Mouse (Mus musculus) cerebellum, postnatal 10 days (tissue): ENCODE results near the gene Hps4.

Experiments used
- DNase-seq, 2 experiments: peaks; one replicate each; pipeline ENCODE4 v3.0.0; 2021; ENCODE audit warnings: mixed read lengths in 2 of 2

Hps4 gene

DNA sequence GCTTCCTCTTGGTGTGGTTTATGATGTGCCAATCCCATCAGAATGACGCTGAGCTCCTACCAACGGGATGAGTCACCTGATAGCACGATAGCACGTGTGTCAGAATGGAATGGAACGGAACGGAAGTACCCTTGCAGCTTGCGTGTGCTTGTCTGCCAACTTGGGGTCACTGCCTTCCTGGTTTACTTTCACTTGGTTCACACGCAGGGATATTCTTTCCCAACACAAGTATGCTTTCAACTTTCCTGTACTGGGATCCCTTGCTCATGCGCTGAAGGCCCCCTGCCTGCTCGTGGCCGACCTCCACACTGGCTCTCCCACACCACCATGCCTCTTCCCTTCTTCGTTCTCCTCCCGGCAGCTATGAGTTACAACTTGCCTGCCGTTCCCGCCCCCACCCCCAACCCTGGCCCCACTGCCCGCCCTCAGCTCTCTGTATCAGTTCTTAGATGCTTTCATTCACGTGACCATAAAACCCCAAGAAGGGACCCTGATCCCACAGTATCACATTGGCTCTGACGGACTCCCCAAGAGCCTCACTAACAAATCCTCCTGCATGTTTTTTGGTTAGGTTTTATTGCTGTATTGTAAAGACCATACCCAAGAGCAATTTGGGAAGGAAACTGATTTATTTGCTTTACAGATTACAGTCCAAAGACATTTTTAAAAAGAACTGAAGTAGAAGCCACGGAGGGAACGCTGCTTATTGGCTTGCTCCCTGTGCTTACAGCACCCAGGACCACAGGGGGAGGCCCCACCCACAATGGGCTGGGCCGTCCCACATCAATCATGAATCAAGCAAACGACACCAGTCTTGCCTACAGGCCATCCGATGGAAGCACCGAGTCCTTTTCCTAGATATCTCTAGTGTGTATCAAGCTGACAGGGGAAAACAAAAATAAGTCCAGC, 18.0 kb upstream of the Hps4 start:
- no peak for DNase-seq

DNA sequence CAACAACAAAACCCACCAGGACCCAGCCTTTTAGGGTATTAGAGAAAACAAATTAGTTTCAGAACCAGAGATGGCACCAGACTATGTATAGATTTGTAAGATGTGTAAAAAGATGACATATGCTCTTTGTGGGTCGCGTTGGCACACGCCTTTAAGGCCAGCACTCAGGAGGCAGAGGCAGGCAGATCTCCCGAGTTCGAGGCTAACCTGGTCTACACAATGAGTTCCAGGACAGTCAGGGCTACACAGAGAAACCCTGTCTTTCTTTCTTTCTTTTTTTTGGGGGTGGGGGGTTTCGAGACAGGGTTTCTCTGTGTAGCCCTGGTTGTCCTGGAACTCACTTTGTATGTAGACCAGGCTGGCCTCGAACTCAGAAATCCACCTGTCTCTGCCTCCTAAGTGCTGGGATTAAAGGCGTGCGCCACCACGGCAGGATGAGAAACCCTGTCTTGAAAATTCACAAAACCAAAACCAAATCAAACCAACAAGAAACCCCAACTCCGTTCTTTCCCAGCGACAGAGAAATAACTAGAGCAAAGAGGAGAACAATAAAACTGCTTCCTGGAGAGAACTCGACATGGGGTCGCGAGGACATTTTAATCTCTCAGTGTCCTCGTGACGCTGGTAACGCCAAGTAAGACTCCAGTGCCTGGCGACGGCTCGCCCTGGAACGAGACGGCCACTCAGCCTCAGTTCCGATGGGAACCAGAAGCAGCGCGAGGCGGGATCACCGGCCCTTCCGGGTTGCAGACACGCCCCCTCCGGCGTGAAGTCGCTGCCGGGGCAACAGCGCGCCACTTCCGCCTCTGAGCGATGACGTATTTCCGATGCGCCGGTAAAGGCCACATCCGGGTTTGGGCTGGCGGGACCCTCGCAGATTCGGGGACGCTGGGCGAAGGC, 17.1 kb upstream of the Hps4 start, which contains the start of gene Tfip11:
Gene Tfip11, plus strand, starts transcription at position 813 of the 900 bp plus-strand sequence.
- DNase-seq: peak; percentile 99

DNA sequence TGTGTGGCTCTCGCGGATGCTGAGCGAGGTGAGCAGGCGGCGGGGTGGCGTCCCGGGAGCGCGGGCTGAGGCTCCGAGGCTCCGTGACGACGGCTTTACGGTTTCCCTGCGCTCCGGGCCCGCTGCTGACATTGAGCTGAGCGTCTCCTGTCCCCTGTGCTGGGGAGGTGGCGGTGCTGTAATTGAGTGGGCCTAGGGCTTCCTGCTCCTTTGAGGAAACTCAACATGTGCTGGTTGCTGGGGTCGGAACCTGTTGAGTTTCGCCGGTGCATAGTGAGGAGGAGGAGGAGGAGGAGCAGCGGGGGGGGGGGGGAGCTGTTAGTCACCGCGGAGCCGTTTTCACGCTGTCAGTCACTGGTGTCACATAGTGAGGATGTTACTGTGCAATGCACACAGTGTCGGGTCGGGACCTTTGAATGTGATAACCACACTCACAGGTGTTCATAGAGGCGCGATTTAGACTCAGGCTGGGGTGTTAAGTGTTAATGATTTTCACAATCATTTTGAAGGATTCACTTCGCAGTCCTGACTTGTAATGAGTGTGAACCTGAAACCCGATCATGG, 16.4 kb upstream of the Hps4 start:
- DNase-seq: no peak

DNA sequence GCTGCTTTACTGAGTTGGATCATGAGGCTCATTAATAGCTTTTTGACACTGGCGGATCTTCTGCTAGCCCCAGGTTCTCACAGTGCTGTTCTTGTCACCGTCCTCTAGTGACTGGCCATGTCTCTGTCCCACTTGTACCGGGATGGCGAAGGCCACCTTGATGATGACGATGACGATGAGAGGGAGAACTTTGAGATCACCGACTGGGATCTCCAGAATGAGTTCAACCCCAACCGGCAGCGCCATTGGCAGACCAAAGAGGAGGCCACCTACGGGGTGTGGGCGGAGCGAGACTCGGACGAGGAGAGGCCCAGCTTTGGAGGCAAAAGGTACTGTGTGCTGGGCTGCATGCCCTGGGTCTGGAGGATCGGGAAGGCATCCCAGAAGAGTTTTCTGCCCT, 15.0 kb upstream of the Hps4 start:
- no peak for DNase-seq

DNA sequence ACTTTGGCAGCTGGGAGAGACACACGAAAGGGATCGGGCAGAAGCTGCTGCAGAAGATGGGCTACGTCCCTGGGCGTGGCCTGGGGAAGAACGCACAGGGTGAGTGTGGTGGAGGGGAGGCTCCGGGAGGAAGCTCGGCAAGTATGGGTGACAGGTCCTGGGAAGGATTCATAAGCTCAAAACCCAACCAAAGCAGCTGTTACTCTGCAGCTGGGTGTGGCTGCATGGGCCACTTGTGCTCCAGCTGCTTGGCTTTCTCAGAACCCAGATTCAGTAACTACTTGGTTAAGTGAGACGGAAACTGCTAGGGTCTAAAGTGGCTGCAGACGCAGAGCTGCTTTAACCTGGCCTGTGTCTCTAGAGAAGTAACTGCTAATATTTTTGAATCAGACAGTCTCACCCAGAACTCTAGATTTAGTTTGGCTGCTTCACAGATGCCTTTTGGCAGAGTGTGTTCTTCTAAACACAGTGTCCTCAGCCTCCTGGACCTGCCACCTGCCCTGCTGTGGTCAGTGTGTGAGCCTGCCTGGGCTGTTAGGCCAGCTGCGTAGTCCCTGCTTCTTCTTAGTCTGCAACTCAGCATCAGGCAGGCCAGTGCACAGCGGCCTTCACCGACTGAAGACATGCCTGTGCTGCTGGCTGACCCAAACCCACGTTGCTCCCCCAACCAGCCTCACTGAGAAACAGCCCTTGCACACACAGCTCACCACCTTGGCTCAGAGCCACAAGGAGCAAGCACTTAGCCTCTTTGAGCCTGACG, 12.9 kb upstream of the Hps4 start:
- DNase-seq: no peak

DNA sequence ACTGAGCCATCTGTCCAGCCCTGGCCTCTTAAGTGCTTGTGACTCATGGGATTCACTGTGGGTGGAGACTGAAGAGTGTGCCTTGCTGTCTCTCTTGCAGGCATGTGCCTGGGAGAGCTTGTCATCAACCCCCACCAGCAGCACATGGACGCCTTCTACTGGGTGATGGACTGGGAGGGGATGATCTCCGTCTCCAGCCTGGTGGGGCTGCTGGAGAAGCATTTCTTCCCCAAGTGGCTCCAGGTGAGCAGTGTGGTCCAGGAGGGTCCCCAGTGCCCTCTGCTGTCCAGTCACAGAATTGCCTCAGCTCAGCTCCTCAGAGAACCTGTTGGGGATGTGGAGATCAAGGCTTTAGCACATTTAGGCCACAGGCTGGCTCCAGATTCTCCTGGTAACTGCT, 7.4 kb upstream of the Hps4 start:
- peak; percentile 73 to 76 for DNase-seq

DNA sequence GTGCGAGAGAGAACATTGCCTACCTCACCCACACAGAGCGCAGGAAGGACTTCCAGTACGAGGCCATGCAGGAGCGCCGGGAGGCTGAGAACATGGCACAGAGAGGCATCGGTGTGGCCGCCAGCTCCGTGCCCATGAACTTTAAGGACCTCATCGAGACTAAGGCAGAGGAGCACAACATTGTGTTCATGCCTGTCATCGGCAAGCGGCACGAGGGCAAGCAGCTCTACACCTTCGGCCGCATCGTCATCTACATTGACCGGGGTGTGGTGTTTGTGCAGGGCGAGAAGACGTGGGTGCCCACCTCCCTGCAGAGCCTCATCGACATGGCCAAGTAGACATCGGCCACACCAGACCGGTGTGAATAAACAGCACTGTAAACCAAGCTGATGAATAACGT, 5.9 kb upstream of the Hps4 start:
- no peak for DNase-seq

DNA sequence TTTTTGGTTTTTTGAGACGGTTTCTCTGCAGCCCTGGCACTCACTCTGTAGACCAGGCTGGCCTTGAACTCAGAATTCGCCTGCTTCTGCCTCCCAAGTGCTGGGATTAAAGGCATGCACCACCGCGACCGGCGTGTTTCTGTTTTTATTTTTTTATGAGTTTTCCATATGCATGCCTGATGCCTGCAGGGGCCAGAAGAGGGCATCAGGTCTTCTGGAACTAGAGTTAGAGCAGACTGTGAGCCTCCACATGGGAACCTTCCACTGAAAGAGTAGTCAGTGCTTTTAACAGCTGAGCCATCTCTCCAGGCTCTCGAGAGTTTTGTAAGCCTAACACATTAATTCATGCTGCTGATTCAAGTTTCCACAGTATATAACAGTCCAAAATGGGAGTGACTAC, 3.7 kb upstream of the Hps4 start:
- DNase-seq: peak in 1 of 2 experiments; percentile 55

DNA sequence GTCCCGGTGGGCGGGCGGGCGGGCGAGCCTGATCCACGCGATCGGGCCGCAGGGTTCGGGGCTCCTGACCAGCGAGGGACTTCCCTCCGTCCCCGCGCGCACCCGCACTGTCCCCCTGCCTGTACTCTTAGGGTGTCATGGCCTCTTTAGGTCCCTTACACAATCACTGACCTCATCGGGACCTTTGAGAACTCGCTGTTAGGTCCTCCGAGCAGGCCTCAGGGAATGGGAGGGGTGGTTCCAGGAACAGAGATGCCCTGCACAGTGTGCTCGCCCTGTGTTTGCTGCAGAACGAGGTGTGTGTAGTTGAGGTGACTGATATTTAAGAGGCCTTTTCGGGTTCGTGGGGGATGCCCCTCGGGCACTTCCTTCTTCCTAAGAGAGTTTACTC, 317 bp downstream of the Hps4 start:
- no peak for DNase-seq

DNA sequence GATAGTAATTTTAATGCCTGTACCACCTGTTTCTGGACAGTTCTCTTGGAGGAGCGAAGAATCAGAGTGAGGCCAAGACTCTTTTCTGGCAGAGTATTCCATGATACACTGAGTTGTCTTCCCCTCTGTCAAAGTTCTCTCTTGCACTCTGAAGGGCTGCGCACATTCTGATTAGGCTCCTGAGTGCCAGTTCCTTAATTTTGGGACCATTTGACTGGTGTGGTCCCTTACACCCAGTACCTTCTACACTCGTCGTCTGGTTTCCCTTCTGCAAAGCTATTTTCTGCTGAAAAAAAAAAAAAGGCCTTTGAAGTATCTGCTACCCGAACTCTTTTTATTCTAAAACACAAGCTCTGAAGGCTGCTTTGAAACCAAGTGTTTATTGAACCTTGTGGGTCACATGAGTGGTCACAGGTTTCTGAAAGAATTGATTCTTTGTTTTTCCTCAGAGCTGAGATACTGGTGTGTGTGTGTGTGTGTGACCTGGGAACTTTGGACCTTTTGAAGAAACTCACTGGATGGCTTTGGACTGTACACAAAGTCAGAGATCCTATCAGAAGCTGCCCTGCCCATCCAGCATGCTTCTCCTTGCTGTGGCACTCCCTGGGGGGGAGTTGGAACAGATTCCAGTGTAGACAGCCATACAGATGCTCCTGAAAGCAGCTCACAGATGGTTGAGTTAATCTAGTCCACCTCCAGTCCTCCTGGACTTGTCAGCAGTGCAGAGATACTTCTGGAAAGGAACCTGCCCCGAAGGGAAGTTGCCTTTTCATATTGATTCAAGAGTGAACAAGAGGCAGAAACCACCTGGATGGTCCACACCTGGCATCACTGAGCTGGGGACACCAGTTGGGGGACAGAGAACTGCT, 1.4 kb downstream of the Hps4 start:
- no peak for DNase-seq

DNA sequence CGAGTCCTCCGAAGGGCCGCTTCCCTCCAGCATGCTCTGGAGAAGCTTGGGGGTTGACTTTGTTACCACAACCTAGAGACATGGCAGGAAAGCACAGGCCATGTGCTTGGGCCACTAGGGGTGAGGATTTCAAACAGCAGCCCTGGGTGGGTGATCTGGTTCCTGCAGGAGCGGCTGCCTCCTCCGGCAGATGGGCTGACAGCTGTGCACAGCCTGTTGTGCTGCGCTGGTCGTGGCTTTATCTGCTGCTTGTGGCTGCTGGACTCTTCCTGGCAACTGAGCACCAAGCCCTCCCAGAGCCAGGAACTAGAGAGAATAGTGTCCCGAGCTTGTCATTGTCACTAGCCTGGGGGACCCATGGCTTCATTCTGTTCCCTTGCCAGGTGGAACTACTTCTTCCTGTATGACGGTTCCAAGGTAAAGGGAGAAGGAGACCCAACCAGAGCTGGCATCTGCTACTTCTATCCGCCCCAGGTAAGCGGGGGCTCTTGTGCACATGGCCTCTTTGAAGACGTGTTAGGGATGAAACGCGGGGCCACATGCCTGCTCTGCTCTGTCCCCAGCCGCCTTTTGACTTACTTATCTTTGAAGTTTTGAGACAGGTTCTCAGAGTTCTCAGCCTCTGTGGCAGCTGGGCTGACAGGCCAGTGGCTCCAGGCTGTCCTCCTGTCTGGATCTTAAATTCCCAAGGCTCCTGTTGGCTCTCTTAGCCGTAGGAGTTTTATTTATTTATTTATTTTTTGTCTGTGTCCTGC, 3.5 kb downstream of the Hps4 start:
- no peak for DNase-seq

DNA sequence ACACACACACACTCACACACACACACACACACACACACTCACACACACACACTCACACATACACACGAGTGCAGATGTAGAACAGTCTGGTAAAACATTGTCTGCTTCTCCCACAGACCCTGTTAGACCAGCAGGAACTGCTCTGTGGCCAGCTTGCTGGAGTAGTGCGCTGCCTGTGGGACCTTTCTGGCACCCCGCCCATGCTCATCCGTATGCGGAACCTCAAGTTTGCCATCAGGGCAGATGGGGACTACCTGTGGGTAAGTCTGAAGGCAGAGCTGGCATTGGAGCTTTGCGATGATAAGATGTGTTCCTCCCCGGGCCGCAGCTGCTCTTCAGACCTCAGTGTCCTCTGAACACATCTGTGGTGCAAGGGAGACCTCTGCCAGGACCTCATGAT, 6.3 kb downstream of the Hps4 start:
- peak; percentile 78 to 83 for DNase-seq

DNA sequence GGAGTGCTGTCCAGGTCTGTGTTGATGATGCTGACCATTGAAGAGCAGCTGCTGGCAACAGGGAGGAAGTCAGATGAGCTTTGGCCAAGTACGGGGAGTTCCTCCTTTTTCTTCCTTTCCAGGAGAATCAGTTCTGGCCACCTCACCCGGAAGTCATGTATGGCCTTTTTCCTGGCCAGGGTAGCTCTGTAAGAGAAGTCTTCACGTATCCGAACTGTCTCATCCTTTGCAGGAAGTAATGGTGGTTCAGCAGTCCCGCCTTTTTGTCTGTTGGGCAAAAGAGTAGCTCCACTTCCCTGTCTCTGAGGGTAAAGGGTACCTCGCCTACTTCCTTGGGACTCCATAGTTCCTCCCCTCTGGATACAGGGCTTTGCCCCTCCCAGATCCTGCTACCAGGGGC, 12.6 kb downstream of the Hps4 start:
- no peak for DNase-seq

DNA sequence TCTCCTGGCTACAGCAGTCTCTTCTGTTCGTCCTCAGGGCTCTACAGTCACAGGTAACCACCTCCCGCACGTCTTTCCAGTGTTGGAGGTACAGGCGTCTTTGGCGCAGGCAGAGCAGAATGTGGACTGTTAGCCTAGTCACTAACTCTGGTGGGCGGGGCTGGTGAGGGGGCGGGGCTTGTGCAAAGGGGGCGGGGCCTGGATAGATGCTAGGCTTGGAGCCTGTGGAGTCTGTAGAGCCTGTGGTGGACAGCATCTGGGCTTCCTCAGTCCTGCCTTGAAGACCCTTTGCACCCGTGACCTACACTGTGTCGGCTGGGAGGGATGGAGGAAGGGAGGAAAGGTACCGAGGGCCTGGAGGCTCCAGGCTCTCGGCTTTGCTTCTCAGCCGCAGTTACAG, 13.0 kb downstream of the Hps4 start, which contains the start of gene Gm6583:
Gene Gm6583, minus strand, starts transcription at position 124 of the 400 bp plus-strand sequence.
- DNase-seq: no peak

DNA sequence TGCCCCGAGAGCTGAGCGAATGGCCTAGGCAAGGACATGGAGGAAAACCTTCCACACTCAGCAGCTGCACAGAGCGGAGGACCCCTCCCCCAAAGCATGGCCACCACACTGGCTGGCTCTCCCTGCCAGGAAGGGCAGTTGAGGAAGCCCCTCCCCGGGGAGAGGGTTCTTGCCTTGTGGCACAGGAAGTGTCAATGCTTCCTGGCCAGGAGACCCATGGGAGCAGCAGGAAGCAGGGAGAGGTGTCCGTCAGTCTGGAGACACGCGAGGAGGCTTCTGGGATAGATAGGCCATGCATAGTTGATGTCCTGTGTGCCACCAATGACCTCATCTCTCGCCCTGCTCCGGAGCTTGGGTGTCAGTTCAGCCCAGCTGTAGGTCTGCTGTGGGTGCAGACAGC, 13.4 kb downstream of the Hps4 start:
- no peak for DNase-seq

DNA sequence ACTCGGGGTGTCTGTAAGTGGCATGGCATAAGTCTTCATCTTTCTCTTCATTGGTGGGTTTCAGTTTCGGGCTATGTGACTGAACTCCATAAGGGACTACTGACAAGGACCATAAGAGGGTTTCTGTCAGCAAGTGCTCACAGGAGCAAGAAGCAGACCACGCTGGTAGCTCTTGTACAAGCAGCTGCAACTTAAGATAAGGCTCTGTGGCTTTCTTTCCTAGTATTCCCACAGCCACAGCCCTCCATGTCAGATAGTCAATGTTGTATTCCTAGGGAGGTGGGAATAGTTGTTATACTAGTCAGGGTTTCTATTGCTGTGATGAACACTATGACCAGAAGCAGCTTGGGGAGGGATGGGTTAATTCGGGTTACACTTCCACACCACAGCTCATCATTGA, 16.6 kb downstream of the Hps4 start:
- no peak for DNase-seq

DNA sequence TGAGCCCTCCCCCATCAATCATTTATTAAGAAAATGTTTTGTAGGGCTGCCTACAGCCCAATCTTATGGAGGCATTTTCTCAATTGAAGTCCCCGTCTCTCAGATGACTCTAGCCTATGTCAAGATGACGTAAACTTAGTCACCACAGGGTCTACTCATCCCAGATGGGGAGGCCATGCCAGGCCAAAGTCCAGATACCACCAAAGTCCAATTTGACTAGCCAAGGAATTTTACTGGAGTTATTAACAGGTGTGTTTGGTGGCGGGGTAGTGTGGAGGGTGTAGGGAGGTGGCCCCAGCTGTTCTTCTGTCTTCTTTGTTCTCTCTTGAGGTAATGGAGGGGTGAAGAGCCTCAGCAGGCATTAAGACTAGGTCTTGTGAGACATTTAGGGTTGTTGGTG, 17.2 kb downstream of the Hps4 start:
- no peak for DNase-seq

DNA sequence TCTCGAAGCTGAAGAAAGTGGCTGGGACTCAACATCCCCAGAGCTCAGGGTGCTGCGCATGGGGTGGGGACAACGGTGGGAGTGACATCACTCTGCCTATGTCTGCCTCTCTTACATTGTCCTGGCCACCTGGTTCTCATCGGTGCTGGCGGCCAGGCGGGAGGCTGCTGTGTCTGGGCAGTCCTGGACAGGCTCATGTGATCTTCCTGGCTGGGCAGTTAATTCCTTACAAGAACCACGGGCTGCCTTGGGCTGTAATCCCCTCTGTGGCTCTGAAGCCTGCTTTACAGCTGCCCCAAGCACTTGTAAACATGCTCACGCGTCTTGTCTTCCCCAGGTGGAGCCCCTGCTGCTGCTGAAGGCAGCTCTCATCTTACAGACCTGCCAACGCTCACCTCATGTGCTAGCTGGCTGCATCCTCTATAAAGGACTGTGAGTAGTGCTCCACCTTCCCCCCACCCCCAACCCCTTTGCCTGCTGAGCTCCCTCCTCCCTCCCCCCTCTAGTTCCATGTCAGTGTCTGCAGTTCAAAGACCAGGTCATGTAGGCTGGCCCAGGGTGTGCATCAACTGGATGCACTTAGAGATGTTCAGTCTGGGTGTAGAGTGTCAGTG, 21.4 kb downstream of the Hps4 start:
- DNase-seq: no peak

DNA sequence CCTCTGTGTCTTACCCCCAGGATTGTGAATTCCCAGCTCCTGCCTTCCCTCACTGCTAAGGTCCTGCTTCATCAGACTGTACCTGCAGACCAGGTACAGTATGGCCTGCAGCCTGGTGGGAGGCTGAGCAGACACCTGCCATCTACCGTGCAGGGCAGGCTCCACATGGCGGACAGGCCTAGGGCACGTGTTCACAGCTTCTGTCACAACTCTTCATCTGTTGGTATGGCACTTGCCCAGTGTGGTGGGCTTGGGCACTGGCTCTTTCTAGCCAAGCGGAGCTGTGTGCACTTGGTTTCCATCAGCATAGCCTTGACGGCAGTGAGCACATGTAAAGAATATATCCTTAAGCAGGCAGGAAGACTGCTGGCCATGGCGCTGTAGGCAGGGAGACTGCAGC, 24.0 kb downstream of the Hps4 start:
- peak in 1 of 2 experiments; percentile 69 for DNase-seq

DNA sequence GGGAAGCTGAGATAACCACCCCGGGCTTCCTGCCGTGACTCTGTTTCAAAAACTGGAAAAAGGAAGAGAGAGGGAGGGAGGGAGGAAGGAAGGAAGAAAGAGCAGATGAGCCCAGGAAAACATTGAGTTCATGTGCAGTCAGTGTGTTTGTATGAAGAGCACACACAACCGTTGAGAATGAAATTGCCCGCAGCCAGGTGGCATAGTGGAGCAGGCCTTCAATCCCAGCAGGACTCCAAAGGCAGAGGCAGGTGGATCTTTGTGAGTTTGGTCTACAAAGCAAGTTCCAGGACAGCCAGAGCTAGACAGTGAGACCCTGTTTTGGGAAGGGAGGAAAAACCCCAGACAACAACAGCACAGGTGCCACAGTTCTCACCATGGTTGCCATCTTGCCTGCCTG, 24.5 kb downstream of the Hps4 start:
- no peak for DNase-seq
